Mouse (Mus musculus): ENCODE measurements around the gene Abcd3. TPM values are rescaled to one million over a fixed set of nuclear protein-coding genes. Genes with fewer than 3 reads are reported as not detected.
A peak's percentile ranks its signal among the peaks of the same experiment; 100 is the strongest.

Abcd3 gene
- polyA plus RNA-seq, 1 experiment from 2014 or later = 118 TPM

DNA sequence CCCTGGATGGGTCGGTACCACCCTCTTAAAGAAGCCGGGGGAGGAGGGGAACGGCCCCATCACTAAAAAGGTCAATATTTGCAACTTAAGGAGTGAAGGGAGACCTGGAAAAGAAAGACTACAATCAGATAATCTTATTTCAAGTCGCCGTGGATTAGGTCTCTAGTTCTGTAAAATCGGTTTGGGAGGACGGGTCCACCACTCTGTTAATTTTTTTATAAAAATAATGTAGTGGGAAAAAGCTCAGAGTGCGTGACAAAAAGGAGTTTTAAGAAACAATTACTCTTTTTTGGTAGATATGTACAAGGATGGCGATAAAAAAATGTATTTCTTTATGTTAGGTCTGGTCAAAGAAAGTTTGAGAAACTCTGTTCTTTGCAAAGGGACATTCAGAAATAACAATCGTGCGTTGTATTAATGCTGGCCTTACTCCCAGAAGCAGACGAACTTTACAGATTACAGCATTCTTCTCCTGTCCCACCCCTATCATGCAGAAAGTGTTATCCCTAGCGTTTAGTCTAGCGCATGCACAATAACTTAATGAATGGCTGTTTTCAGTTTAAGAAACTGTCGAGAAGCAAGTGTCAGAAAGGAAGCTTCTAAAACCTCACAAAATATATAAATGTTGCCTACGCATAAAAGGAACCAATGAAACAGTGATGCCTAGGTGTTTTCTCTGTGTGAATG, 590 bp upstream of the Abcd3 start:
- DNase-seq (ENCODE audit: low spot score) = no peak
- WGBS = 9% methylated on average over 16 of the region's 16 CpGs

GRCm38 (mm10) chr3:121814413-121814864, 663 bp downstream of the Abcd3 start:
- Histone ChIP-seq H3K27ac (replicated peaks) (peak overlapping the region; percentile 99), H3K4me2 (replicated peaks; ENCODE audit: low read depth) (peak overlapping the region; percentile 71), H3K9ac (ENCODE audit: low read length) (peak overlapping the region; percentile 97), H3K9me3 (ENCODE audit: control insufficient read depth, low read length) (no peaks in the 10 kb centered on the region), H3K36me3 (ENCODE audit: control insufficient read depth, insufficient read depth, low read length) (no peaks in the 10 kb centered on the region), H3K27me3 (ENCODE audit: control insufficient read depth, insufficient read depth, low read length) (no peaks in the 10 kb centered on the region), H3K4me3 (ENCODE audit: low read depth, low read length) (peak overlapping the region; percentile 89), H3K4me1 (replicated peaks; ENCODE audit: control insufficient read depth, insufficient read depth) (no peaks in the 10 kb centered on the region)
- ATAC-seq (ENCODE audit: low FRiP score, low TSS enrichment) = no peak
- under 1% methylated on average over 28 of the region's 28 CpGs for WGBS
- no peak for DNase-seq (ENCODE audit: low spot score)
- no peak for TF ChIP-seq EP300 (optimal IDR thresholded peaks at IDR 0.05)
- 0 out of 2 replicates have a peak, but pooled peaks have one; percentile 4 for TF ChIP-seq CTCF (IDR thresholded peaks at IDR 0.05; ENCODE audit: low read depth)

More for the DNA sequence above, 590 bp upstream of the Abcd3 start:
- H3K4me1 ChIP-seq (replicated peaks; ENCODE audit: control insufficient read depth, insufficient read depth) = no peaks in the 10 kb centered on the region
- H3K36me3 ChIP-seq (ENCODE audit: control insufficient read depth, insufficient read depth, low read length) = no peaks in the 10 kb centered on the region
- H3K4me2 ChIP-seq (replicated peaks; ENCODE audit: low read depth) = peak overlapping the region; percentile 71
- no peaks in the 10 kb centered on the region for H3K27me3 ChIP-seq (ENCODE audit: control insufficient read depth, insufficient read depth, low read length)
- peak overlapping the region; percentile 89 for H3K4me3 ChIP-seq (ENCODE audit: low read depth, low read length)
- no peaks in the 10 kb centered on the region for H3K9me3 ChIP-seq (ENCODE audit: control insufficient read depth, low read length)
- peak overlapping the region; percentile 99 for H3K27ac ChIP-seq (replicated peaks)
- peak overlapping the region; percentile 97 for H3K9ac ChIP-seq (ENCODE audit: low read length)
- TF ChIP-seq CTCF (IDR thresholded peaks at IDR 0.05; ENCODE audit: low read depth) (no peak), EP300 (optimal IDR thresholded peaks at IDR 0.05) (no peak)
- no peak for ATAC-seq (ENCODE audit: low FRiP score, low TSS enrichment)

- Histone ChIP-seq H3K4me3 (ENCODE audit: low read depth, low read length) (peak overlapping the region; percentile 89), H3K9ac (ENCODE audit: low read length) (peak overlapping the region; percentile 97), H3K9me3 (ENCODE audit: control insufficient read depth, low read length) (no peaks in the 10 kb centered on the region), H3K4me2 (replicated peaks; ENCODE audit: low read depth) (peak overlapping the region; percentile 71), H3K27ac (replicated peaks) (peak overlapping the region; percentile 99; the same call in 1 of the 2 replicates), H3K27me3 (ENCODE audit: control insufficient read depth, insufficient read depth, low read length) (no peaks in the 10 kb centered on the region), H3K4me1 (replicated peaks; ENCODE audit: control insufficient read depth, insufficient read depth) (no peaks in the 10 kb centered on the region), H3K36me3 (ENCODE audit: control insufficient read depth, insufficient read depth, low read length) (no peaks in the 10 kb centered on the region)
- 51% methylated on average over 5 of the region's 5 CpGs for WGBS
- no peak for TF ChIP-seq CTCF (IDR thresholded peaks at IDR 0.05; ENCODE audit: low read depth)
- no peak for TF ChIP-seq EP300 (optimal IDR thresholded peaks at IDR 0.05)
- DNase-seq (ENCODE audit: low spot score) = no peak
- no peak for ATAC-seq (ENCODE audit: low FRiP score, low TSS enrichment)
Observed at GRCm38 (mm10) chr3:121813834-121814233, 1.3 kb downstream of the Abcd3 start.

DNA sequence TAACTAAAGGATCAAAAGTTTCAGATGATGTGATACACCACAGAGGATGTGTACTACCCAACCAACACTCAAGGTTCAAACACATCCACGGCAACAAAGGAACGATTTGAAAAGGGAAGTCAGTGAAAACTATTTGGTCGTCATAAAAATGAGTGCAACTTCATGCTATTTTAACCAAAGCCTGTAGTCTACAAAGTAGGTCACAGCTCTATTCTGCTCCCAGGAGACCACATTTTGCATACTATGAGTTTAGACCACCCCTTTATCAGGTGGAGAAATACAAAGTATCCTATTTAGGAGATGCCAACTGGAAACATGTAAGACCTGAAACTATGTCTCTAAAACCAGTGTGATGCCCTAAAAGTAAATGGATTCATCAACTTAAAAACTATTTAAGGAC, 6.9 kb downstream of the Abcd3 start:
- 76% methylated on average over 3 of the region's 3 CpGs for WGBS
- no peak overlapping the region for H3K4me3 ChIP-seq (ENCODE audit: low read depth, low read length)
- ATAC-seq (ENCODE audit: low FRiP score, low TSS enrichment) = no peak
- no peak for DNase-seq (ENCODE audit: low spot score)
- H3K9ac ChIP-seq (ENCODE audit: low read length) = no peak overlapping the region
- no peaks in the 10 kb centered on the region for H3K27me3 ChIP-seq (ENCODE audit: control insufficient read depth, insufficient read depth, low read length)
- H3K36me3 ChIP-seq (ENCODE audit: control insufficient read depth, insufficient read depth, low read length) = no peaks in the 10 kb centered on the region; the same call in 1 of the 2 replicates
- no peaks in the 10 kb centered on the region for H3K9me3 ChIP-seq (ENCODE audit: control insufficient read depth, low read length)
- no peak overlapping the region for H3K27ac ChIP-seq (replicated peaks)
- H3K4me1 ChIP-seq (replicated peaks; ENCODE audit: control insufficient read depth, insufficient read depth) = no peaks in the 10 kb centered on the region
- TF ChIP-seq EP300 (optimal IDR thresholded peaks at IDR 0.05) (no peak), CTCF (IDR thresholded peaks at IDR 0.05; ENCODE audit: low read depth) (no peak)
- no peak overlapping the region for H3K4me2 ChIP-seq (replicated peaks; ENCODE audit: low read depth)

DNA sequence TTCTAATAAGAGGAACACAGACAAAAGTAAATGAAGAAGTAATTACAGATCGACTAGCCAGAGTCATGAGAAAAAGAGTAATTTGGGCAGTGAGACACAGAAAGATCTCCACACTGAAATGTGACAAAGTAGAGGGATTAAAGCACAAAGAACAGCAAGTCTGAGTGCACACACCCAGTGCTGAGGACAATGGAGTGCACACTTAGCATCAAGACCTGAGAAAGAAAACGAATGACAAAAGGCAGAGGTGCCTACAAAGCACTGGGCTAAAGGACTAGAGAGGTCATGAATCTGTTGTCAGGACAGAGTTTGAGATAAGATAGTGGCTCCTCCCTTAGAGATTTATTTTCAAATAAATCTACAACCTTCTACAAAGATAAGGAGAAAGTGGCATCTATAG, 20.9 kb downstream of the Abcd3 start:
- WGBS = 41% methylated on average over 2 of the region's 2 CpGs
- ATAC-seq (ENCODE audit: low FRiP score, low TSS enrichment) (no peak), DNase-seq (ENCODE audit: low spot score) (no peak)
- no peaks in the 10 kb centered on the region for H3K9me3 ChIP-seq (ENCODE audit: control insufficient read depth, low read length)
- H3K4me3 ChIP-seq (ENCODE audit: low read depth, low read length) = no peak overlapping the region
- no peaks in the 10 kb centered on the region for H3K4me1 ChIP-seq (replicated peaks; ENCODE audit: control insufficient read depth, insufficient read depth)
- no peaks in the 10 kb centered on the region for H3K27me3 ChIP-seq (ENCODE audit: control insufficient read depth, insufficient read depth, low read length)
- no peak overlapping the region for H3K9ac ChIP-seq (ENCODE audit: low read length)
- H3K4me2 ChIP-seq (replicated peaks; ENCODE audit: low read depth) = no peak overlapping the region
- no peak overlapping the region for H3K27ac ChIP-seq (replicated peaks)
- no peaks in the 10 kb centered on the region; the same call in 1 of the 2 replicates for H3K36me3 ChIP-seq (ENCODE audit: control insufficient read depth, insufficient read depth, low read length)
- TF ChIP-seq EP300 (optimal IDR thresholded peaks at IDR 0.05) = no peak
- TF ChIP-seq CTCF (IDR thresholded peaks at IDR 0.05; ENCODE audit: low read depth) = no peak

DNA sequence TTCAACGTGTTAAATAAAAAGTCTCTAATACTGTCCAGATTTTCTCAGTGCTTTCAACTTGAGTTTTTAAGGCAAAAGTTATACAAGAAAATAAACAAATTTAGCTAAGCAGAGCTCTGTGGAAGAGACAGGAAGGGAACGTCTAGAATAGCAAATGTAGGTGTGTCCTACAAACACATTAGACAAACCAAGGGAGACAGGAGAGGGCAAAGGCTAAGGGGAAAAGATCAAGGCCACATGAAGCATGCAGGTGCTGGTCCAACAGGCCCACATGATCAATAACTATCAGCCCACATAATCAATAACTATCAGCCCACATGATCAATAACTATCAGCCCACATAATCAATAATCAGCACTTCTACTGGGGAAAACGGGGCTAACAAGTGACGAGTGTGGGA, 22.9 kb downstream of the Abcd3 start:
- ATAC-seq (ENCODE audit: low FRiP score, low TSS enrichment) = no peak
- Histone ChIP-seq H3K27me3 (ENCODE audit: control insufficient read depth, insufficient read depth, low read length) (no peaks in the 10 kb centered on the region), H3K4me3 (ENCODE audit: low read depth, low read length) (no peak overlapping the region), H3K4me1 (replicated peaks; ENCODE audit: control insufficient read depth, insufficient read depth) (no peaks in the 10 kb centered on the region), H3K36me3 (ENCODE audit: control insufficient read depth, insufficient read depth, low read length) (no peaks in the 10 kb centered on the region; the same call in 1 of the 2 replicates), H3K4me2 (replicated peaks; ENCODE audit: low read depth) (no peak overlapping the region), H3K9me3 (ENCODE audit: control insufficient read depth, low read length) (no peaks in the 10 kb centered on the region), H3K27ac (replicated peaks) (no peak overlapping the region), H3K9ac (ENCODE audit: low read length) (no peak overlapping the region)
- TF ChIP-seq EP300 (optimal IDR thresholded peaks at IDR 0.05) = no peak
- TF ChIP-seq CTCF (IDR thresholded peaks at IDR 0.05; ENCODE audit: low read depth) = no peak
- 71% methylated on average over 4 of the region's 4 CpGs for WGBS
- DNase-seq (ENCODE audit: low spot score) = no peak

Measured in stomach, postnatal 0 days (tissue).